Mouse (Mus musculus): Measurements from ENCODE around the gene Mob3b. TPM values are rescaled to one million over a fixed set of nuclear protein-coding genes. Genes with fewer than 3 reads are reported as not detected.

Gene Mob3b
- polyA plus RNA-seq, 1 experiment from 2014 or later: 9.8 TPM

- CTCF ChIA-PET: no interaction called here
- no peak for TF ChIP-seq CTCF (IDR thresholded peaks at IDR 0.05)
- no peaks in the 10 kb centered on the region for H3K27me3 ChIP-seq
- POLR2A ChIA-PET: no interaction called here
- in situ Hi-C loops (cut with MboI; ENCODE audit: low pct_unique_long_range_greater_than_20kb): loop anchor here (5.0 kb wide), 1 partner anchor 34 kb away; no protein-coding TSS in a partner anchor
- DNase-seq (ENCODE audit: low read depth, low spot score): no peak
- ATAC-seq: no peak
Observed at GRCm38 (mm10) chr4:35096226-35097175, 60.8 kb downstream of the Mob3b start.

GRCm38 (mm10) chr4:35092457-35092856 lies 64.8 kb downstream of the Mob3b start:
- DNase-seq (ENCODE audit: low read depth, low spot score): no peak
- no peak for TF ChIP-seq CTCF (IDR thresholded peaks at IDR 0.05)
- CTCF ChIA-PET: no interaction called here
- in situ Hi-C loops (cut with MboI; ENCODE audit: low pct_unique_long_range_greater_than_20kb): no loop called here
- no peak for ATAC-seq
- POLR2A ChIA-PET: no interaction called here
- no peaks in the 10 kb centered on the region for H3K27me3 ChIP-seq

- ChIA-PET POLR2A (no interaction called here), CTCF (interaction anchor here (0.9 kb wide), 1 partner anchor 41 kb away, joined by 3 read pairs; no protein-coding TSS in a partner anchor)
- no peak for ATAC-seq
- in situ Hi-C loops (cut with MboI; ENCODE audit: low pct_unique_long_range_greater_than_20kb): no loop called here
- no peak for DNase-seq (ENCODE audit: low read depth, low spot score)
- no peaks in the 10 kb centered on the region for H3K27me3 ChIP-seq
- TF ChIP-seq CTCF (IDR thresholded peaks at IDR 0.05): no peak
Observed at GRCm38 (mm10) chr4:35091157-35091784, 66.0 kb downstream of the Mob3b start.

- ATAC-seq (peak; percentile 76), DNase-seq (ENCODE audit: low read depth, low spot score) (no peak)
- H3K27me3 ChIP-seq: no peaks in the 10 kb centered on the region
- no peak for TF ChIP-seq CTCF (IDR thresholded peaks at IDR 0.05)
- in situ Hi-C loops (cut with MboI; ENCODE audit: low pct_unique_long_range_greater_than_20kb): no loop called here
- CTCF ChIA-PET: no interaction called here
- POLR2A ChIA-PET: no interaction called here
Observed at GRCm38 (mm10) chr4:35089321-35090316, 67.7 kb downstream of the Mob3b start.

GRCm38 (mm10) chr4:35086067-35086700 lies 71.1 kb downstream of the Mob3b start:
- in situ Hi-C loops (cut with MboI; ENCODE audit: low pct_unique_long_range_greater_than_20kb): no loop called here
- ChIA-PET POLR2A (no interaction called here), CTCF (interaction anchor here (1.0 to 1.5 kb wide), 2 partner anchors 15 to 19 kb away, joined by 3 read pairs; no protein-coding TSS in a partner anchor)

GRCm38 (mm10) chr4:35084060-35084459 lies 73.2 kb downstream of the Mob3b start:
- CTCF ChIA-PET: no interaction called here
- POLR2A ChIA-PET: no interaction called here
- ATAC-seq: no peak
- no peak for TF ChIP-seq CTCF (IDR thresholded peaks at IDR 0.05)
- no peak for DNase-seq (ENCODE audit: low read depth, low spot score)
- in situ Hi-C loops (cut with MboI; ENCODE audit: low pct_unique_long_range_greater_than_20kb): no loop called here
- no peaks in the 10 kb centered on the region for H3K27me3 ChIP-seq

More at GRCm38 (mm10) chr4:35086067-35086700, 71.1 kb downstream of the Mob3b start:
- DNase-seq (ENCODE audit: low read depth, low spot score): no peak
- no peaks in the 10 kb centered on the region for H3K27me3 ChIP-seq
- TF ChIP-seq CTCF (IDR thresholded peaks at IDR 0.05): no peak
- no peak for ATAC-seq

- ChIA-PET CTCF (no interaction called here), POLR2A (no interaction called here)
- in situ Hi-C loops (cut with MboI; ENCODE audit: low pct_unique_long_range_greater_than_20kb): no loop called here
- no peak for DNase-seq (ENCODE audit: low read depth, low spot score)
- no peak for TF ChIP-seq CTCF (IDR thresholded peaks at IDR 0.05)
- ATAC-seq: no peak
- H3K27me3 ChIP-seq: no peaks in the 10 kb centered on the region
Observed at GRCm38 (mm10) chr4:35082476-35083114, 74.7 kb downstream of the Mob3b start.

- ATAC-seq (no peak), DNase-seq (ENCODE audit: low read depth, low spot score) (no peak)
- ChIA-PET CTCF (interaction anchor here (1.4 kb wide), 1 partner anchor 11 kb away, joined by 5 read pairs; no protein-coding TSS in a partner anchor), POLR2A (interaction anchor here (0.7 kb wide), 1 partner anchor 11 kb away, joined by 3 read pairs; no protein-coding TSS in a partner anchor)
- TF ChIP-seq CTCF (IDR thresholded peaks at IDR 0.05): no peak
- in situ Hi-C loops (cut with MboI; ENCODE audit: low pct_unique_long_range_greater_than_20kb): no loop called here
- H3K27me3 ChIP-seq: no peaks in the 10 kb centered on the region
Observed at GRCm38 (mm10) chr4:35080285-35080684, 77.0 kb downstream of the Mob3b start.

- in situ Hi-C loops (cut with MboI; ENCODE audit: low pct_unique_long_range_greater_than_20kb): loop anchor here (5.0 kb wide), 1 partner anchor 59 kb away; no protein-coding TSS in a partner anchor
- ATAC-seq: no peak
- ChIA-PET POLR2A (interaction anchor here (1.3 kb wide), 1 partner anchor 12 kb away, joined by 3 read pairs; no protein-coding TSS in a partner anchor), CTCF (interaction anchor here (0.6 to 1.5 kb wide), 4 partner anchors 12 to 89 kb away, joined by 3 to 5 read pairs (median 4); partner anchors contain the start of gene Mob3b)
- TF ChIP-seq CTCF (IDR thresholded peaks at IDR 0.05): no peak
- DNase-seq (ENCODE audit: low read depth, low spot score): no peak
- no peaks in the 10 kb centered on the region for H3K27me3 ChIP-seq
Observed at GRCm38 (mm10) chr4:35068739-35069138, 88.5 kb downstream of the Mob3b start.
